Mouse (Mus musculus) left cerebral cortex, adult 9 months (tissue): ENCODE results near the gene Grik1.

Experiments
- DNase-seq, 2 experiments: peaks; one replicate each; pipeline ENCODE4 v3.0.0; 2022; ENCODE audit warnings: low spot score in 2 of 2

The Grik1 gene

GRCm38 (mm10) chr16:87861722-87862121 is 428.3 kb downstream of the Grik1 start:
- DNase-seq = no peak

GRCm38 (mm10) chr16:87853451-87854085 is 436.5 kb downstream of the Grik1 start:
- DNase-seq = no peak

- no peak for DNase-seq
These were observed 438.5 kb downstream of the Grik1 start for GRCm38 (mm10) chr16:87851550-87851949.

GRCm38 (mm10) chr16:87848799-87849198 is 441.3 kb downstream of the Grik1 start:
- no peak for DNase-seq
